Mouse (Mus musculus): ENCODE measurements around the gene Rbm8a2.

GRCm38 (mm10) chr1:175961786-175962185 is 17.1 kb downstream of the Rbm8a2 start:
- no peak for TF ChIP-seq MAFK (IDR thresholded peaks at IDR 0.05; ENCODE audit: insufficient read depth, low read depth, low read length)
- no peak for TF ChIP-seq HCFC1 (IDR thresholded peaks at IDR 0.05; ENCODE audit: borderline replicate concordance, insufficient read depth, low read length)
- no peak for TF ChIP-seq ZC3H11A (IDR thresholded peaks at IDR 0.05; ENCODE audit: borderline replicate concordance, low read depth, low read length)

All from ES-E14 (cell line).